Mouse (Mus musculus): ENCODE data around the gene B2m.

B2m gene

GRCm38 (mm10) chr2:122147508-122148241, at the start of gene B2m:
Gene B2m (plus strand): TSS chr2:122147686.
- no peak for TF ChIP-seq GATA4 (IDR thresholded peaks at IDR 0.05; ENCODE audit: insufficient replicate concordance, low read length)

- TF ChIP-seq GATA4 (IDR thresholded peaks at IDR 0.05; ENCODE audit: insufficient replicate concordance, low read length) = no peak
These were observed 45.4 kb upstream of the B2m start for GRCm38 (mm10) chr2:122102070-122102469.

- no peak for TF ChIP-seq GATA4 (IDR thresholded peaks at IDR 0.05; ENCODE audit: insufficient replicate concordance, low read length)
These were observed 39.4 kb upstream of the B2m start for GRCm38 (mm10) chr2:122108101-122108500.

GRCm38 (mm10) chr2:122109714-122110113, 37.8 kb upstream of the B2m start:
- no peak for TF ChIP-seq GATA4 (IDR thresholded peaks at IDR 0.05; ENCODE audit: insufficient replicate concordance, low read length)

- no peak for TF ChIP-seq GATA4 (IDR thresholded peaks at IDR 0.05; ENCODE audit: insufficient replicate concordance, low read length)
These were observed 30.6 kb upstream of the B2m start for GRCm38 (mm10) chr2:122116888-122117287.

- TF ChIP-seq GATA4 (IDR thresholded peaks at IDR 0.05; ENCODE audit: insufficient replicate concordance, low read length) = peak; percentile 67; the same call in 1 of the 2 replicates
These were observed 29.2 kb upstream of the B2m start, which contains the start of gene Spg11 for GRCm38 (mm10) chr2:122117961-122118958. Gene Spg11 (minus strand): TSS chr2:122118386.

- TF ChIP-seq GATA4 (IDR thresholded peaks at IDR 0.05; ENCODE audit: insufficient replicate concordance, low read length) = no peak
These were observed 21.6 kb upstream of the B2m start for GRCm38 (mm10) chr2:122125680-122126572.

GRCm38 (mm10) chr2:122126765-122127347, 20.6 kb upstream of the B2m start:
- TF ChIP-seq GATA4 (IDR thresholded peaks at IDR 0.05; ENCODE audit: insufficient replicate concordance, low read length) = no peak

GRCm38 (mm10) chr2:122127635-122128034, 19.9 kb upstream of the B2m start:
- no peak for TF ChIP-seq GATA4 (IDR thresholded peaks at IDR 0.05; ENCODE audit: insufficient replicate concordance, low read length)

GRCm38 (mm10) chr2:122132078-122132477, 15.4 kb upstream of the B2m start:
- TF ChIP-seq GATA4 (IDR thresholded peaks at IDR 0.05; ENCODE audit: insufficient replicate concordance, low read length) = no peak

GRCm38 (mm10) chr2:122132618-122133017, 14.9 kb upstream of the B2m start:
- no peak for TF ChIP-seq GATA4 (IDR thresholded peaks at IDR 0.05; ENCODE audit: insufficient replicate concordance, low read length)

GRCm38 (mm10) chr2:122137839-122138465, 9.5 kb upstream of the B2m start:
- TF ChIP-seq GATA4 (IDR thresholded peaks at IDR 0.05; ENCODE audit: insufficient replicate concordance, low read length) = no peak

- TF ChIP-seq GATA4 (IDR thresholded peaks at IDR 0.05; ENCODE audit: insufficient replicate concordance, low read length) = no peak
These were observed 6.7 kb upstream of the B2m start for GRCm38 (mm10) chr2:122140815-122141214.
